Mouse (Mus musculus) frontal cortex, postnatal 10 days (tissue): ENCODE results near the gene Agpat4.

Experiments
- DNase-seq, 2 experiments: peaks; one replicate each; pipeline ENCODE4 v3.0.0; 2022; ENCODE audit warnings: low spot score in 2 of 2, mixed read lengths in 1 of 2

The Agpat4 gene

DNA sequence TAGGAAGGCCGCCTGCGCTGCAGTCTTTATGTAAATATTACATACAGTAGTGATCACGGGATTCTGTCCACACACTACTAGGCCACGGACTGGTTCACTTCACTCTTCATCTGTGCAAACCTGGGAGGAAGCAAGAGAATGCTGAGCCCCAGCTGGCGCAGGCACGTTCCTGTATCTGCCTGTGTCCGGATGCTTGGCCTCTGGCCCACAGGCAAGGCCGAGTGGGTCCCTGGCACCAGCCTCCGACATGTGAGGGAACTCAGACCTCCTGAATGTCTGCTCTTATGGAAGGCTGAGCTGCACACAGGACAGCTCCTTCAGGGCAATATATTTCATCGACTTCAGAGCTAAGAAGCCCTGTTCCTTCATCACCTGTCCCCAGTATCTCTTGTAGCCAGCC is 109.5 kb downstream of the Agpat4 start:
- no peak for DNase-seq

- no peak for DNase-seq
Measured at GRCm38 (mm10) chr17:12228471-12228870, 110.0 kb downstream of the Agpat4 start.

- DNase-seq, result no peak
Measured at GRCm38 (mm10) chr17:12229756-12230155, 111.3 kb downstream of the Agpat4 start.

- DNase-seq, result peak in 1 of 2 experiments; percentile 51
Measured at GRCm38 (mm10) chr17:12230167-12230566, 111.7 kb downstream of the Agpat4 start.

- DNase-seq, result no peak
Measured at GRCm38 (mm10) chr17:12231087-12231486, 112.6 kb downstream of the Agpat4 start.

DNA sequence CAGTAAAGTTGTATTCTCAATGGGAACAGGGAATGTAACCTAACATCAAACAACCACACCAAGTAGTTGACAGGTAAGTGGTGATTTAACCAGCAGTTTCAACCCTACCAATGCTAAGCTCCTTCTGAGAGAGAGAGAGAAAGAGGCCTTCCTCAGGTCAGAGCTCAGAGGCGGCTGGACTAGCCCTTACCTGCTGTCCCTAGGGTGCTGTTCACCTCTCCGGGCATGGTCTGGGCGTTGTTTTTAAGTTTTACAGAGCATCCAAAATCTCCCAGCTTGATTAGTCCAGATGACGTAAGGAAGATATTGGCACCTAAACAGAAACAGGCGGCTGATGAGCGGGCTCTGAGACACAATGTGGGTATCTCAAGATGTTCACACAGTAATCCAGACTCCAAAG is 114.2 kb downstream of the Agpat4 start:
- DNase-seq, result no peak

- no peak for DNase-seq
Measured at GRCm38 (mm10) chr17:12240701-12241100, 122.2 kb downstream of the Agpat4 start.

GRCm38 (mm10) chr17:12249783-12250504 is 131.4 kb downstream of the Agpat4 start:
- DNase-seq, result peak in 1 of 2 experiments; percentile 65

GRCm38 (mm10) chr17:12250581-12250980 is 132.1 kb downstream of the Agpat4 start:
- no peak for DNase-seq

DNA sequence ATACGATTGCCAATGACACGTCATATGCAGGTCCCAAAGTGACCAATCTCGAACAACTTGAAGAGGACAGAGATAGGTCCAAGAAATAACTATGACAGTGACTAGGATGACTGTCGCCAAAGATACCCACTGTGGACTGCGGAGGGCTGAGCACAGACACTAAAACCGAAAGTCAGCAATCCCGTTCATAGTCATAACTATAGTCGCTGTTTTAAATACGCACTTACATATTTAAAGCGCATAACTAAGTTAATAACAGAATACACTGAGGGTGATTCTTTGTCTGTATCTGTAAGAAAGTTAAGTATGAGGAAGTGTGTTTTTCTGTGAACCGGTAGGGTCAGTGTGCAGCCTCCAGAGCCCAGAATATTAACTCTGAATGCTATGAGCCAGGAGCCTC is 137.6 kb downstream of the Agpat4 start:
- DNase-seq, result no peak

- DNase-seq, result no peak
Measured at GRCm38 (mm10) chr17:12258517-12258916, 140.0 kb downstream of the Agpat4 start.

- no peak for DNase-seq
Measured at GRCm38 (mm10) chr17:12259957-12260356, 141.5 kb downstream of the Agpat4 start.

GRCm38 (mm10) chr17:12261376-12261775 is 142.9 kb downstream of the Agpat4 start:
- DNase-seq, result no peak

GRCm38 (mm10) chr17:12261887-12262286 is 143.4 kb downstream of the Agpat4 start:
- DNase-seq, result no peak

GRCm38 (mm10) chr17:12262851-12263250 is 144.3 kb downstream of the Agpat4 start:
- no peak for DNase-seq

- DNase-seq, result no peak
Measured at GRCm38 (mm10) chr17:12263787-12264186, 145.3 kb downstream of the Agpat4 start.

GRCm38 (mm10) chr17:12264293-12264692 is 145.8 kb downstream of the Agpat4 start:
- DNase-seq, result no peak

DNA sequence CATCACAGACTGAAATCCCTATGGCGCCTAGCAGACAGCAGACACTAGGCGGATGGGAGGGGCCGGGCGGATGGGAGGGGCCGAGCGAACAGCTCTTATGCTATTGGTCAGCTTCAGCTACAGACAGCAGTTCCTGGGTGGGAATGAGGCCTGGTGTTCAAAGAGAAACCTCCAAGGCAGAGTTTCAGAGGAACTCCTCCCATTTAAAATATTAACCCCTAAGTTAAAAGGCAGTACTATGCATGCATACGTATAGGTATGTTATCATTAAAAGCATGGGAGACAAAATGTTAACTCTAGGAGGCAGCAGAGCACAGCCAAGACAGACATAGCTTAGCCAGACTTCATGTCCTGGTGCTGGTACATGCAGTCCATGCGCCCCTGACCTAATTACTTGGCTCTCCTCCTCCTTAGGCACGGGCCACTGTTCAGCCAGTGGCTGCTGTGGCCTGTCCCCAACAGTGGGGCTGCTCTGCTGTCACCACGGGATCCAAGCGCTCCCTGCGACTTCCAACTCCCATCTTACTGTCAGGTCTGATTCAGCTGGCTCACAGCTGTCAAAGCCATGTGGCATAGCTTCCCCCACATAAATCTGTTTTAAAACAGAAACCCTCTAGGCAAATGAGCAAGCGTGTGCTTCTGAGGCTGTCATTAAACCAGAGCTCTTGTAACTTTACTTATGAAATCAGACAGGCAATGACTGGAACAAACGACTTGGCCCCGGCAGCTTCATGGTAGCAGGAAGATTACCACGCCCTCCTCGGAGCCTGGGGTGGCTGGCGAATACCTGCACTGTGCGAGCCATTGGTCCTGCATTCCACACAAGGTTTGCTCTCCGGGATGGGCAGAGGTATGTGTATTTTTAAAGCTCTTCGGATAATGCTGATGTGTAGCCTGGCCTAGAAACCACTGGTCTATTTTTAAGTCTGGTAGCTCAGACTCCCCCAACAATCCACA is 147.7 kb downstream of the Agpat4 start:
- peak; percentile 39 to 54 for DNase-seq

GRCm38 (mm10) chr17:12268091-12268490 is 149.6 kb downstream of the Agpat4 start:
- DNase-seq, result no peak

DNA sequence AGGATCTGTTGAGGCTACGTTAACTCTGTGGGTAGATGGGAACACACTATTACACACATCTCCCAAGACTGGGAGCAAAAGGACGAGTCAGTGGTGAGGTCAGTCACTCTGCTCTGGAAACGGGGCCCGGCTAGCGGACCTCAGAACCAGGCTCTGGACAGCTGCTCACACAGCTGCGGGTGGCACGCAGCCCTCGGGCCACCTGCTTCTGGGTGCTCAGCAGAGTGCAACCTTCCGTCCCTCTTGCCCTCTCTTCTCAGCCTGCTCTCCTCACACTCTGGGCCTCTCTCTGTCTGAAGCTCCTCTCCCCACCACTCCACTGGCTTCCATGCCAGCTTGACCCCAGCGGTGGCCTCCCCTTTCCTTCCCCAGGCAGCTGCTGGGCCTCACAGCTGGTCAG is 150.0 kb downstream of the Agpat4 start:
- no peak for DNase-seq
